Mouse (Mus musculus) liver, embryonic 15.5 days (tissue): ENCODE data around the gene Plxnb2. TPM values are rescaled to one million over a fixed set of nuclear protein-coding genes. Genes with fewer than 3 reads are reported as not detected.

Experiments used
- ATAC-seq: fragments of 200-750 bp; cut with Nextera tagmentation; 2 replicates; pipeline ENCODE4 v1.8.0; 2017; ENCODE audit warnings: moderate number of reproducible peaks, mild to moderate bottlenecking, moderate library complexity; ENCODE audit not compliant: insufficient read depth
- H3K27ac ChIP-seq: fragments of 300-500 bp; sonication (generic); replicated peaks from 2 replicates; pipeline ENCODE4 v1.5.1; 2015; ENCODE audit warnings: mild to moderate bottlenecking, inconsistent platforms
- H3K27me3 ChIP-seq: fragments of 300-500 bp; sonication (generic); 2 replicates; pipeline ENCODE4 v1.6.1; 2015; ENCODE audit warnings: mild to moderate bottlenecking, inconsistent platforms
- H3K36me3 ChIP-seq: fragments of 300-500 bp; sonication (generic); replicated peaks from 2 replicates; pipeline ENCODE4 v1.6.1; 2015; ENCODE audit warnings: moderate library complexity, mild to moderate bottlenecking, inconsistent platforms
- H3K4me1 ChIP-seq: fragments of 300-500 bp; sonication (generic); replicated peaks from 2 replicates; pipeline ENCODE4 v1.6.1; 2015; ENCODE audit warnings: inconsistent platforms
- H3K4me2 ChIP-seq: fragments of 300-500 bp; sonication (generic); 2 replicates; pipeline ENCODE4 v1.6.1; 2015; ENCODE audit warnings: moderate library complexity, mild to moderate bottlenecking, inconsistent platforms
- H3K4me3 ChIP-seq: fragments of 300-500 bp; sonication (generic); replicated peaks from 2 replicates; pipeline ENCODE4 v1.5.1; 2015; ENCODE audit warnings: mild to moderate bottlenecking, inconsistent platforms
- H3K9ac ChIP-seq: fragments of 300-500 bp; sonication (generic); 2 replicates; pipeline ENCODE4 v1.6.1; 2015; ENCODE audit warnings: moderate library complexity, mild to moderate bottlenecking, inconsistent platforms
- H3K9me3 ChIP-seq: fragments of 300-500 bp; sonication (generic); replicated peaks from 2 replicates; pipeline ENCODE4 v1.6.1; 2016; ENCODE audit warnings: inconsistent platforms
- WGBS: fragments of 180-500 bp; shearing (Covaris S2); methylation state at CpG from one replicate; pipeline ENCODE4 v1.1.7; 2015; ENCODE audit warnings: mixed read lengths; ENCODE audit not compliant: insufficient replicate concordance; 5-methylcytosine and 5-hydroxymethylcytosine counted together
- microRNA-seq: library from miRNA; unstranded; fragments of <30 nt; microRNA quantifications from one replicate; pipeline ENCODE4, GENCODE M21; 2016
- polyA plus RNA-seq: library from polyadenylated mRNA; unstranded; fragments of >200 nt; fragmentation: Nextera tagmentation; extraction: Ambion mirVana; gene quantifications from 2 replicates; pipeline ENCODE4 v1.2.1, GENCODE M21; 2015

The Plxnb2 gene
- polyA plus RNA-seq, 1 experiment from 2014 or later = 22.3 TPM

- H3K27me3 ChIP-seq = peaks cover 10% of the 10 kb centered on the region; the same call in 1 of the 2 replicates
- H3K9ac ChIP-seq = no peak overlapping the region
- no peak for ATAC-seq
- H3K9me3 ChIP-seq = no peaks in the 10 kb centered on the region
- H3K27ac ChIP-seq = no peak overlapping the region
- H3K4me2 ChIP-seq = no peak overlapping the region
- peaks cover 48% of the 10 kb centered on the region for H3K4me1 ChIP-seq
- H3K36me3 ChIP-seq = peaks cover 7% of the 10 kb centered on the region
- H3K4me3 ChIP-seq = no peak overlapping the region
- 77% methylated on average over 9 of the region's 9 CpGs for WGBS
These were observed 55.2 kb downstream of the Plxnb2 start for GRCm38 (mm10) chr15:89125351-89125750.

DNA sequence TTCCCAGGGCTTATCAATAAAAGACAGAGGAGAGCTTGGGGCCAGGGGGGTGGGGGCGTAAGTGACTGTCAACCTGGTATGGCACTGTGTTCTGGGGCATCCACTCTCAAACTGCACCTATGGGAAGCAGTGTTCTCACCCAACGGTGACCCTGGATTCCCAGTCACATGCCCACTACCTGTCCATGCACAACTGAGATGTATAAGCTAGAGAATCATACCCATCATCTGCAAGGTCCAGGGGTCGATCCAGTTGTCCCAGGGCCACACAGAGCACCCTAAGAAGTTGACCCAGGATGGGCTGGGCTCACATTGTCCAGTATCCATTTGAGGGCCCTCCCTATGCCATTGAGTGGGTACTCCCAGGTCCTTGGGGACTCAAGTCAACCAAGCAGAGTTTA, 56.3 kb downstream of the Plxnb2 start:
- WGBS = 74% methylated on average over 3 of the region's 3 CpGs
- Histone ChIP-seq H3K9me3 (no peaks in the 10 kb centered on the region), H3K4me2 (peak overlapping the region; percentile 84; the same call in 1 of the 2 replicates), H3K4me3 (no peak overlapping the region), H3K27me3 (no peaks in the 10 kb centered on the region), H3K4me1 (peaks cover 57% of the 10 kb centered on the region), H3K27ac (no peak overlapping the region), H3K9ac (no peak overlapping the region), H3K36me3 (peaks cover 18% of the 10 kb centered on the region)
- no peak for ATAC-seq

- 40% methylated on average over 11 of the region's 11 CpGs for WGBS
- no peaks in the 10 kb centered on the region for H3K27me3 ChIP-seq
- H3K36me3 ChIP-seq = peaks cover 23% of the 10 kb centered on the region
- H3K4me3 ChIP-seq = peak overlapping the region; percentile 93
- peaks cover 51% of the 10 kb centered on the region for H3K4me1 ChIP-seq
- no peak for ATAC-seq
- peak overlapping the region; percentile 86 for H3K9ac ChIP-seq
- peak overlapping the region; percentile 79 for H3K27ac ChIP-seq
- no peaks in the 10 kb centered on the region for H3K9me3 ChIP-seq
- H3K4me2 ChIP-seq = peak overlapping the region; percentile 84
These were observed 57.0 kb downstream of the Plxnb2 start for GRCm38 (mm10) chr15:89123595-89123994.

GRCm38 (mm10) chr15:89122649-89123366, 57.8 kb downstream of the Plxnb2 start, which contains the start of gene Tubgcp6:
Tubgcp6 (minus strand) TSS chr15:89123112.
- H3K36me3 ChIP-seq = peaks cover 31% of the 10 kb centered on the region
- under 1% methylated on average over 47 of the region's 47 CpGs for WGBS
- peaks cover 47% of the 10 kb centered on the region for H3K4me1 ChIP-seq
- peak within 1 kb of the TSS; percentile 86 for H3K9ac ChIP-seq
- H3K27me3 ChIP-seq = no peaks in the 10 kb centered on the region
- peak within 1 kb of the TSS; percentile 79 for H3K27ac ChIP-seq
- no peaks in the 10 kb centered on the region for H3K9me3 ChIP-seq
- H3K4me2 ChIP-seq = peak within 1 kb of the TSS; percentile 84
- H3K4me3 ChIP-seq = peak within 1 kb of the TSS; percentile 93
- peak; percentile 84 for ATAC-seq

DNA sequence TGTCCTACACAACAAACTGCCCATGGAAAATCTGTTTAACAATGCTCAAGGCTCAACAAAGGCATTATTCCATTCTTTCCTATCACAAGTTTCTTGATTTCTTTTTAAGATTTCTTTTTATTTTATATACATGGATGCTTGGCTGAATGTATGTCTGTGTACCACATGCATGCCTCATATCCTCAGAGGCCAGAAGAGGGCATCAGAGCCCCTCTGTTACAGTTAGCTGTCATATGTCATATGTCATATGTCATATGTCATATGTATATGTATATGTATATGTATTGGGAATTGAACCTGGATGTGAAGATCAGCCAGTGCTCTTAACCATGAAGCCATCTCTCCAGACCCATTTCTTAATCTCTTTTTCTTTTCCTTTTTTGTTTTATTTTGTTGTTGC, 62.6 kb downstream of the Plxnb2 start:
- Histone ChIP-seq H3K4me3 (no peak overlapping the region), H3K4me1 (peaks cover 33% of the 10 kb centered on the region), H3K9ac (no peak overlapping the region), H3K9me3 (no peaks in the 10 kb centered on the region), H3K27me3 (no peaks in the 10 kb centered on the region), H3K4me2 (no peak overlapping the region), H3K36me3 (peaks cover 69% of the 10 kb centered on the region), H3K27ac (no peak overlapping the region)
- no peak for ATAC-seq

DNA sequence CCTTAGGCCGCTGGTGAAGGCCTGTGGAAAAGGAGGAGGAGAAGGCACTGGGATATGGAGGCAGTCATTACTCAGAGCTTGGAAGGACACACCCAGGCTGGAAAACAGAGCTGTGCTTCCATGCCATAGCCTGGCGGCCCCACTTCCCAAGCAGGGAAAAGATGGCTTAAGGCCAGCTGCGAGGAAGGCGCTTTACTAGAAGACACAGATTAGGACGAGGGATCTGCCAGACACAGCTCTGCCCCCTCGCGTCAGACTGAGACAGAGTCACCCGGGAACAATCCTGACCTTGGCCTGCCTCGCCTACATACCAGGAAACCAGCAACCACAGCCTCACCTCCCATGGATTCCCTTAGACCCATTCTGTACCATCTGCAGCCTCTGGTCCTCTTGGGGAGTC, 70.4 kb downstream of the Plxnb2 start:
- H3K9me3 ChIP-seq = no peaks in the 10 kb centered on the region
- no peak overlapping the region for H3K4me3 ChIP-seq
- H3K27me3 ChIP-seq = no peaks in the 10 kb centered on the region
- no peak overlapping the region for H3K27ac ChIP-seq
- H3K36me3 ChIP-seq = peaks cover 97% of the 10 kb centered on the region
- no peak overlapping the region for H3K9ac ChIP-seq
- WGBS = 86% methylated on average over 9 of the region's 9 CpGs
- no peak overlapping the region for H3K4me2 ChIP-seq
- no peaks in the 10 kb centered on the region for H3K4me1 ChIP-seq
- no peak for ATAC-seq

DNA sequence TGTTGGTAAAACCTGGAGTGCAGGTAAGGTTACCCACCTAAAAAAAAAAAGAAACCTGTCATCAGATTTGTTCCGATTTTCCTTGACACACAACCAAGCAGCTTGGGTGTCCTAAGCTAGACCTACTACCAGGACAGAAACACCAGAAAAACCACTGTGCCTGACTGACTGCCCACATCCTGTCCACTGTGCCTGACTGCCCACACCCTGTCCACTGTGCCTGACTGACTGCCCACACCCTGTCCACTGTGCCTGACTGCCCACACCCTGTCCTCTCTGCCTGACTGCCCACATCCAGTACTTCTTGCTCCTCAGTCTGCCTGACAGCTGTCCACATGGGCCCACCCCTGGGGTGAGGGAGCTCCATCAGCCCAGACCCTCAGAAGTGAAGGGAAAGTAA, 73.6 kb downstream of the Plxnb2 start:
- peaks cover 100% of the 10 kb centered on the region for H3K36me3 ChIP-seq
- 86% methylated on average over 1 of the region's 1 CpGs for WGBS

GRCm38 (mm10) chr15:89106073-89106472, 74.5 kb downstream of the Plxnb2 start:
- WGBS = 86% methylated on average over 13 of the region's 13 CpGs
- H3K9me3 ChIP-seq = no peaks in the 10 kb centered on the region
- no peaks in the 10 kb centered on the region for H3K27me3 ChIP-seq
- peaks cover 100% of the 10 kb centered on the region for H3K36me3 ChIP-seq
- H3K4me1 ChIP-seq = no peaks in the 10 kb centered on the region
- no peak overlapping the region for H3K4me3 ChIP-seq
- no peak for ATAC-seq
- no peak overlapping the region for H3K4me2 ChIP-seq
- H3K27ac ChIP-seq = no peak overlapping the region
- no peak overlapping the region for H3K9ac ChIP-seq

More for the DNA sequence above, 73.6 kb downstream of the Plxnb2 start:
- Histone ChIP-seq H3K9ac (no peak overlapping the region), H3K4me1 (no peaks in the 10 kb centered on the region), H3K9me3 (no peaks in the 10 kb centered on the region), H3K27me3 (no peaks in the 10 kb centered on the region), H3K4me2 (no peak overlapping the region), H3K27ac (no peak overlapping the region), H3K4me3 (no peak overlapping the region)
- ATAC-seq = no peak

Small RNA genes lying within 50 kb of the gene (microRNA-seq; reads per million reads assigned to microRNA genes)
- gene Mir6958 (2.5 reads per million, percentile 2 among the genes with 10 or more reads in this experiment), gene Mir7118 (1.0 reads per million)

Other genes with a start within 250 kb of the Plxnb2 start
- not detected in 2 replicates for gene Ttll8, start 226.4 kb downstream of the Plxnb2 start, polyA plus RNA-seq
- not detected in 2 replicates for gene Mlc1, start 201.8 kb downstream of the Plxnb2 start, polyA plus RNA-seq
- gene Mov10l1, start 197.9 kb downstream of the Plxnb2 start, polyA plus RNA-seq = not detected in 2 replicates
- not detected in 2 replicates for gene Panx2, start 121.1 kb downstream of the Plxnb2 start, polyA plus RNA-seq
- gene Trabd, start 105.7 kb downstream of the Plxnb2 start, polyA plus RNA-seq = 19.2 and 23.8 TPM in 2 replicates
- gene Selenoo, start 91.7 kb downstream of the Plxnb2 start, polyA plus RNA-seq = 9.3 and 10.7 TPM in 2 replicates
- 6.0 and 7.5 TPM in 2 replicates for gene Tubgcp6, start 57.7 kb downstream of the Plxnb2 start, polyA plus RNA-seq
- 8.6 and 9.1 TPM in 2 replicates for gene Hdac10, start 52.1 kb downstream of the Plxnb2 start, polyA plus RNA-seq
- 1.4 and 1.5 TPM in 2 replicates for gene Mapk12, start 40.1 kb downstream of the Plxnb2 start, polyA plus RNA-seq
- 0.44 and 0.68 TPM in 2 replicates for gene Mapk11, start 31.2 kb downstream of the Plxnb2 start, polyA plus RNA-seq
- gene Dennd6b, start 15.7 kb upstream of the Plxnb2 start, polyA plus RNA-seq = 3.3 and 3.5 TPM in 2 replicates
- gene Ppp6r2, start 30.8 kb upstream of the Plxnb2 start, polyA plus RNA-seq = 14.9 and 16.3 TPM in 2 replicates
- gene Sbf1, start 134.5 kb upstream of the Plxnb2 start, polyA plus RNA-seq = 21.4 and 28.6 TPM in 2 replicates
- gene Adm2, start 141.9 kb upstream of the Plxnb2 start, polyA plus RNA-seq = 1.7 and 2.0 TPM in 2 replicates
- 10.3 and 10.6 TPM in 2 replicates for gene Miox, start 153.6 kb upstream of the Plxnb2 start, polyA plus RNA-seq
- 30.9 and 35.3 TPM in 2 replicates for gene Lmf2, start 174.9 kb upstream of the Plxnb2 start, polyA plus RNA-seq
- gene Ncaph2, start 174.9 kb upstream of the Plxnb2 start, polyA plus RNA-seq = 110 and 115 TPM in 2 replicates
- 2.4 and 4.3 TPM in 2 replicates for gene Sco2, start 193.1 kb upstream of the Plxnb2 start, polyA plus RNA-seq
- gene Tymp, start 196.3 kb upstream of the Plxnb2 start, polyA plus RNA-seq = 0.40 TPM in 2 replicates
- 0.46 and 0.68 TPM in 2 replicates for gene Odf3b, start 198.5 kb upstream of the Plxnb2 start, polyA plus RNA-seq
- not detected in 2 replicates for gene Klhdc7b, start 204.1 kb upstream of the Plxnb2 start, polyA plus RNA-seq
- not detected in 2 replicates for gene Syce3, start 229.7 kb upstream of the Plxnb2 start, polyA plus RNA-seq
- gene Cpt1b, start 245.1 kb upstream of the Plxnb2 start, polyA plus RNA-seq = 2.6 and 3.1 TPM in 2 replicates
- gene C730034F03Rik, start 248.8 kb upstream of the Plxnb2 start, polyA plus RNA-seq = 1.9 and 2.3 TPM in 2 replicates
- not detected in 2 replicates for gene Gm44502, start 248.9 kb upstream of the Plxnb2 start, polyA plus RNA-seq
- gene Chkb, start 249.1 kb upstream of the Plxnb2 start, polyA plus RNA-seq = 26.2 and 27.0 TPM in 2 replicates